Mouse (Mus musculus) Patski (cell line): ENCODE results near the gene AI413582. TPM values are rescaled to one million over a fixed set of nuclear protein-coding genes. Genes with fewer than 3 reads are reported as not detected.

Experiments used
- ATAC-seq: fragments of 100-300 bp; one replicate; pipeline ENCODE4 v1.8.0; 2021
- CTCF ChIA-PET: fragments of 350-600 bp; sonication (Branson Sonifier 250); formaldehyde crosslinking; loops from one replicate; lab custom pipeline; 2022; ENCODE audit warnings: inconsistent platforms; lab: Charles Lee
- POLR2A ChIA-PET: fragments of 350-600 bp; sonication (Branson Sonifier 250); formaldehyde crosslinking; loops from one replicate; lab custom pipeline; 2022; ENCODE audit warnings: antibody characterized with exemption, inconsistent platforms; lab: Charles Lee
- DNase-seq: peaks from one replicate; pipeline ENCODE4 v3.0.0-alpha.2; 2011; ENCODE audit warnings: low read depth, low spot score
- H3K27me3 ChIP-seq: fragments of 371-371 bp; one replicate; pipeline ENCODE4 v1.5.1; 2021
- CTCF ChIP-seq: fragments of 100-300 bp; IDR thresholded peaks from one replicate; pipeline ENCODE4 v1.5.1; 2021
- in situ Hi-C: fragments of 300-500 bp; cut with MboI; formaldehyde crosslinking; loops from 3 replicates; pipeline ENCODE4 v1.11.1; 2018; ENCODE audit warnings: low pct_unique_long_range_greater_than_20kb, mixed read lengths
- polyA plus RNA-seq: library from polyadenylated mRNA; unstranded; gene quantifications from one replicate; pipeline ENCODE4 v1.2.3, GENCODE M21; 2021

The AI413582 gene
- polyA plus RNA-seq, 1 experiment from 2014 or later = 30.7 TPM

GRCm38 (mm10) chr17:27546574-27547085, 18.9 kb downstream of the AI413582 start:
- DNase-seq = no peak
- ChIA-PET POLR2A (interaction anchor here (1.3 kb wide), 1 partner anchor 9 kb away, joined by 3 read pairs; the partner anchor contains the start of gene Hmga1), CTCF (interaction anchor here (1.1 to 1.3 kb wide), 2 partner anchors 10 to 19 kb away, joined by 3 read pairs; partner anchors contain the start of genes AI413582 and Hmga1)
- ATAC-seq = no peak
- no peak for TF ChIP-seq CTCF
- in situ Hi-C loops = no loop called here
- H3K27me3 ChIP-seq = no peaks in the 10 kb centered on the region

- no peak for TF ChIP-seq CTCF
- ChIA-PET CTCF (no interaction called here), POLR2A (interaction anchor here (0.6 kb wide), 1 partner anchor 43 kb away, joined by 3 read pairs; no protein-coding TSS in a partner anchor)
- H3K27me3 ChIP-seq = no peaks in the 10 kb centered on the region
- in situ Hi-C loops = no loop called here
- DNase-seq (no peak), ATAC-seq (no peak)
These were observed 19.6 kb downstream of the AI413582 start for GRCm38 (mm10) chr17:27545991-27546390.

GRCm38 (mm10) chr17:27544551-27544950, 21.0 kb downstream of the AI413582 start:
- in situ Hi-C loops = no loop called here

GRCm38 (mm10) chr17:27541984-27542383, 23.6 kb downstream of the AI413582 start:
- ChIA-PET POLR2A (no interaction called here), CTCF (no interaction called here)
- DNase-seq (no peak), ATAC-seq (no peak)
- no peak for TF ChIP-seq CTCF
- in situ Hi-C loops = no loop called here
- H3K27me3 ChIP-seq = no peaks in the 10 kb centered on the region

More at GRCm38 (mm10) chr17:27544551-27544950, 21.0 kb downstream of the AI413582 start:
- no peak for ATAC-seq
- TF ChIP-seq CTCF = no peak
- ChIA-PET CTCF (no interaction called here), POLR2A (no interaction called here)
- no peak for DNase-seq
- no peaks in the 10 kb centered on the region for H3K27me3 ChIP-seq

GRCm38 (mm10) chr17:27541261-27541660, 24.3 kb downstream of the AI413582 start:
- in situ Hi-C loops = no loop called here
- DNase-seq = no peak
- ChIA-PET POLR2A (no interaction called here), CTCF (no interaction called here)
- no peak for TF ChIP-seq CTCF
- no peak for ATAC-seq
- H3K27me3 ChIP-seq = no peaks in the 10 kb centered on the region

GRCm38 (mm10) chr17:27534718-27535117, 30.8 kb downstream of the AI413582 start:
- peak; percentile 99 for TF ChIP-seq CTCF
- in situ Hi-C loops = no loop called here
- H3K27me3 ChIP-seq = no peaks in the 10 kb centered on the region
- ChIA-PET POLR2A (no interaction called here), CTCF (interaction anchor here (0.7 to 1.8 kb wide), 7 partner anchors 15 to 95 kb away, joined by 3 to 7 read pairs (median 4); partner anchors contain the start of genes AI413582 and Nudt3)
- no peak for DNase-seq
- peak; percentile 26 for ATAC-seq

GRCm38 (mm10) chr17:27533354-27533753, 32.2 kb downstream of the AI413582 start:
- ATAC-seq (no peak), DNase-seq (no peak)
- POLR2A ChIA-PET = no interaction called here
- TF ChIP-seq CTCF = no peak
- no peaks in the 10 kb centered on the region for H3K27me3 ChIP-seq
- in situ Hi-C loops = no loop called here
- CTCF ChIA-PET = no interaction called here

GRCm38 (mm10) chr17:27532095-27532494, 33.5 kb downstream of the AI413582 start:
- TF ChIP-seq CTCF = no peak
- H3K27me3 ChIP-seq = no peaks in the 10 kb centered on the region
- ATAC-seq (no peak), DNase-seq (no peak)
- ChIA-PET POLR2A (no interaction called here), CTCF (no interaction called here)
- in situ Hi-C loops = no loop called here

GRCm38 (mm10) chr17:27528767-27529166, 36.8 kb downstream of the AI413582 start:
- in situ Hi-C loops = no loop called here
- no peaks in the 10 kb centered on the region for H3K27me3 ChIP-seq
- CTCF ChIA-PET = no interaction called here
- POLR2A ChIA-PET = interaction anchor here (1.0 kb wide), 1 partner anchor 395 kb away, joined by 3 read pairs; the partner anchor contains the start of gene Uqcc2
- ATAC-seq (no peak), DNase-seq (no peak)
- no peak for TF ChIP-seq CTCF

GRCm38 (mm10) chr17:27528030-27528429, 37.5 kb downstream of the AI413582 start:
- ATAC-seq = no peak
- in situ Hi-C loops = no loop called here
- CTCF ChIA-PET = interaction anchor here (1.4 kb wide), 1 partner anchor 323 kb away, joined by 4 read pairs; no protein-coding TSS in a partner anchor
- no peak for DNase-seq
- POLR2A ChIA-PET = interaction anchor here (1.0 kb wide), 1 partner anchor 394 kb away, joined by 3 read pairs; the partner anchor contains the start of gene Uqcc2
- no peak for TF ChIP-seq CTCF
- no peaks in the 10 kb centered on the region for H3K27me3 ChIP-seq

- ChIA-PET CTCF (interaction anchor here (1.4 kb wide), 1 partner anchor 322 kb away, joined by 4 read pairs; no protein-coding TSS in a partner anchor), POLR2A (no interaction called here)
- ATAC-seq (no peak), DNase-seq (no peak)
- in situ Hi-C loops = no loop called here
- H3K27me3 ChIP-seq = no peaks in the 10 kb centered on the region
- no peak for TF ChIP-seq CTCF
These were observed 38.4 kb downstream of the AI413582 start for GRCm38 (mm10) chr17:27527188-27527587.
